Mouse (Mus musculus) midbrain, embryonic 14.5 days (tissue): ENCODE measurements at regions not wholly inside any gene's neighbourhood (a gene's known extent, or its start where the extent isn't known, plus 50 kb on each side); places are given as distances from the start of the nearest gene placed in this dataset.

ENCODE experiments used
- ATAC-seq: fragments of 200-750 bp; cut with Nextera tagmentation; 2 replicates; pipeline ENCODE4 v1.8.0; 2017; ENCODE audit warnings: moderate number of reproducible peaks, moderate library complexity; ENCODE audit not compliant: low FRiP score, low TSS enrichment
- DNase-seq: peaks from one replicate; pipeline ENCODE4 v3.0.0-alpha.2; 2015
- H3K27ac ChIP-seq: fragments of 300-500 bp; sonication (generic); replicated peaks from 2 replicates; pipeline ENCODE4 v1.5.1; 2014; ENCODE audit warnings: mild to moderate bottlenecking, low read depth, low read length, moderate library complexity
- H3K27me3 ChIP-seq: fragments of 300-500 bp; sonication (generic); 2 replicates; pipeline ENCODE4 v1.6.1; 2014; ENCODE audit warnings: low read length, control low read depth, mixed read lengths; ENCODE audit not compliant: control insufficient read depth, insufficient read depth
- H3K36me3 ChIP-seq: fragments of 300-500 bp; sonication (generic); 2 replicates; pipeline ENCODE4 v1.6.1; 2014; ENCODE audit warnings: low read length, control low read depth; ENCODE audit not compliant: control insufficient read depth, insufficient read depth
- H3K4me1 ChIP-seq: fragments of 300-500 bp; sonication (generic); 2 replicates; pipeline ENCODE4 v1.6.1; 2014; ENCODE audit warnings: mild to moderate bottlenecking, antibody characterized with exemption, low read length, control low read depth; ENCODE audit not compliant: control insufficient read depth, insufficient read depth
- H3K4me2 ChIP-seq: fragments of 300-500 bp; sonication (generic); 2 replicates; pipeline ENCODE4 v1.6.1; 2014; ENCODE audit warnings: mild to moderate bottlenecking, low read length, moderate library complexity
- H3K4me3 ChIP-seq: fragments of 300-500 bp; sonication (generic); replicated peaks from 2 replicates; pipeline ENCODE4 v1.5.1; 2014; ENCODE audit warnings: low read depth, low read length
- H3K9ac ChIP-seq: fragments of 300-500 bp; sonication (generic); replicated peaks from 2 replicates; pipeline ENCODE4 v1.6.1; 2014; ENCODE audit warnings: mild to moderate bottlenecking, low read length, moderate library complexity
- H3K9me3 ChIP-seq: fragments of 300-500 bp; sonication (generic); 2 replicates; pipeline ENCODE4 v1.6.1; 2016; ENCODE audit warnings: low read length, control low read depth, mixed read lengths; ENCODE audit not compliant: control insufficient read depth
- WGBS: fragments of 180-500 bp; shearing (Covaris S2); extraction: QIAGEN DNeasy Blood & Tissue Kit; methylation state at CpG from one replicate; pipeline ENCODE4 v1.1.7; 2014; 5-methylcytosine and 5-hydroxymethylcytosine counted together

DNA sequence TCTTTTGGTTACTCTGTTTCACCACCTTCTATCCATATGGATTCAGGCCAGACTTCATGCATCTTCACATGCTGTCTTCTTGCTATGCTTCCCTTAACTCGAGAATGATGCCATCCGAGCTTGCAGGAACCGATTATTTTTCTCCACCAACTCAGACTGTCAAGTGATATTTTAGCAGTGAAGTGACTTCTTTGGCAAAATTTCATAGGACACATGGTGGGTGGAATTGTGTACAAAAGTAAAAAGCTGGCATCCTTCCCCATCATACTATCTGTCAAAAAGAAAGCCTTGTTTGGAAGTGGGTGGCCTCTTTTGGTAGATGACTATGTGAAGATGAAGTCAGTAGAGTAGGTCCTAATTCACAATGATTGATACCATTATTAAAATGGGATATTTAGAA lies 83.2 kb upstream of the Slc34a2 start:
- no peaks in the 10 kb centered on the region for H3K4me1 ChIP-seq
- no peaks in the 10 kb centered on the region for H3K9me3 ChIP-seq
- 93% methylated on average over 3 of the region's 3 CpGs for WGBS
- H3K4me2 ChIP-seq: no peak overlapping the region
- H3K4me3 ChIP-seq: no peak overlapping the region
- DNase-seq (no peak), ATAC-seq (no peak)
- no peaks in the 10 kb centered on the region for H3K36me3 ChIP-seq
- no peaks in the 10 kb centered on the region for H3K27me3 ChIP-seq
- no peak overlapping the region for H3K9ac ChIP-seq
- no peak overlapping the region for H3K27ac ChIP-seq

GRCm38 (mm10) chr5:52964209-52964608 lies 73.7 kb upstream of the Slc34a2 start:
- H3K4me3 ChIP-seq: no peak overlapping the region
- no peak for DNase-seq
- ATAC-seq: no peak
- 75% methylated on average over 4 of the region's 4 CpGs for WGBS
- H3K9ac ChIP-seq: no peak overlapping the region
- H3K27me3 ChIP-seq: no peaks in the 10 kb centered on the region
- no peaks in the 10 kb centered on the region for H3K4me1 ChIP-seq
- no peaks in the 10 kb centered on the region for H3K36me3 ChIP-seq
- H3K4me2 ChIP-seq: no peak overlapping the region
- no peak overlapping the region for H3K27ac ChIP-seq
- H3K9me3 ChIP-seq: no peaks in the 10 kb centered on the region

- Histone ChIP-seq H3K4me1 (no peaks in the 10 kb centered on the region), H3K9ac (no peak overlapping the region), H3K27me3 (no peaks in the 10 kb centered on the region), H3K4me3 (no peak overlapping the region), H3K9me3 (no peaks in the 10 kb centered on the region), H3K27ac (no peak overlapping the region), H3K4me2 (no peak overlapping the region), H3K36me3 (no peaks in the 10 kb centered on the region)
- WGBS: 20% methylated on average over 5 of the region's 5 CpGs
- ATAC-seq: peak; percentile 34; the same call in 1 of the 2 replicates
- DNase-seq: peak; percentile 24
These were observed 66.1 kb upstream of the Slc34a2 start for GRCm38 (mm10) chr5:52971811-52972210.

GRCm38 (mm10) chr5:52973003-52973402 lies 64.9 kb upstream of the Slc34a2 start:
- Histone ChIP-seq H3K4me2 (no peak overlapping the region), H3K27ac (no peak overlapping the region), H3K9ac (no peak overlapping the region), H3K36me3 (no peaks in the 10 kb centered on the region), H3K27me3 (no peaks in the 10 kb centered on the region), H3K4me3 (no peak overlapping the region), H3K4me1 (no peaks in the 10 kb centered on the region), H3K9me3 (no peaks in the 10 kb centered on the region)
- ATAC-seq (no peak), DNase-seq (no peak)
- WGBS: 82% methylated on average over 2 of the region's 2 CpGs

- no peak for DNase-seq
- ATAC-seq: no peak
- H3K9me3 ChIP-seq: no peaks in the 10 kb centered on the region
- H3K4me2 ChIP-seq: no peak overlapping the region
- WGBS: 80% methylated on average over 8 of the region's 8 CpGs
- no peaks in the 10 kb centered on the region for H3K36me3 ChIP-seq
- H3K4me1 ChIP-seq: no peaks in the 10 kb centered on the region
- H3K27me3 ChIP-seq: no peaks in the 10 kb centered on the region
- no peak overlapping the region for H3K9ac ChIP-seq
- no peak overlapping the region for H3K4me3 ChIP-seq
- H3K27ac ChIP-seq: no peak overlapping the region
These were observed 62.3 kb upstream of the Slc34a2 start for GRCm38 (mm10) chr5:52975557-52976088.

- no peaks in the 10 kb centered on the region for H3K4me1 ChIP-seq
- H3K9ac ChIP-seq: no peak overlapping the region
- no peak overlapping the region for H3K27ac ChIP-seq
- WGBS: 86% methylated on average over 9 of the region's 9 CpGs
- DNase-seq (no peak), ATAC-seq (no peak)
- H3K9me3 ChIP-seq: no peaks in the 10 kb centered on the region
- H3K36me3 ChIP-seq: no peaks in the 10 kb centered on the region
- no peak overlapping the region for H3K4me2 ChIP-seq
- H3K27me3 ChIP-seq: no peaks in the 10 kb centered on the region
- no peak overlapping the region for H3K4me3 ChIP-seq
These were observed 59.8 kb upstream of the Slc34a2 start for GRCm38 (mm10) chr5:52977826-52978687.

- 82% methylated on average over 1 of the region's 1 CpGs for WGBS
- DNase-seq (no peak), ATAC-seq (no peak)
- Histone ChIP-seq H3K4me2 (no peak overlapping the region), H3K9ac (no peak overlapping the region), H3K4me3 (no peak overlapping the region), H3K4me1 (no peaks in the 10 kb centered on the region), H3K27me3 (no peaks in the 10 kb centered on the region), H3K9me3 (no peaks in the 10 kb centered on the region), H3K36me3 (no peaks in the 10 kb centered on the region), H3K27ac (no peak overlapping the region)
These were observed 58.4 kb upstream of the Slc34a2 start for GRCm38 (mm10) chr5:52979458-52979857.

GRCm38 (mm10) chr5:52982056-52982455 lies 55.8 kb upstream of the Slc34a2 start:
- ATAC-seq (no peak), DNase-seq (no peak)
- H3K36me3 ChIP-seq: no peaks in the 10 kb centered on the region
- no peaks in the 10 kb centered on the region for H3K27me3 ChIP-seq
- no peak overlapping the region for H3K9ac ChIP-seq
- no peak overlapping the region for H3K27ac ChIP-seq
- H3K4me3 ChIP-seq: no peak overlapping the region
- H3K4me2 ChIP-seq: no peak overlapping the region
- no peaks in the 10 kb centered on the region for H3K9me3 ChIP-seq
- no peaks in the 10 kb centered on the region for H3K4me1 ChIP-seq
- WGBS: 92% methylated on average over 4 of the region's 4 CpGs

DNA sequence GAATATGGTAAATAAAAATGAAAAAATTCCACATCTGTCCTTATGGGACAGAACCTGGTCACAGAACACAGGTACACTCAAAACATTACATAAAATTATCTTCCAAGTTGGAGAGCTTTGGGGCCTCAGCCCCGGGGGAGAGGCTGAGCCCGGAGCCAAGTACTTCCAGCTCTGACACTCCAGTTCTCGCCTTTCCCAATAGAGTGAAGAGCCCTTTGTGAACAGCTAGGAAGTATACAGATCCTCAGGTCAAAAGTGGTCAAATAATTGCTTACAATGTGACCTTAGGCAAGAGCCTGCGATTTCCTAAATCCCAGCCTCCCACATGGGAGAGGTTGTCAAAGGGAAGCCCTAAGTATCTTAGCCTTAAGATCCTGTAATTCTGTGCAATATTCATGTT lies 55.1 kb upstream of the Slc34a2 start:
- Histone ChIP-seq H3K36me3 (no peaks in the 10 kb centered on the region), H3K9ac (no peak overlapping the region), H3K27me3 (no peaks in the 10 kb centered on the region), H3K9me3 (no peaks in the 10 kb centered on the region), H3K4me2 (no peak overlapping the region), H3K4me3 (no peak overlapping the region), H3K4me1 (no peaks in the 10 kb centered on the region), H3K27ac (no peak overlapping the region)
- ATAC-seq (no peak), DNase-seq (no peak)
- 75% methylated on average over 4 of the region's 4 CpGs for WGBS
